25 mouse cellular contexts compared by ENCODE assay signal in genomic region chr10:95945086-95945485, GRCm38 (mm10).
"Had no signal": no experiment of that assay in that cellular context is flagged by ENCODE, and none has a peak within 500 bp of the region (broad histone marks: within the 10 kb centered on the region; RNA-seq: fewer than 3 reads in every experiment).

No protein-coding gene starts in this region.

- H3K4me2 ChIP-seq: heart, embryonic 11.5 days; heart, embryonic 13.5 days; heart, embryonic 15.5 days; hindbrain, embryonic 13.5 days; hindbrain, embryonic 15.5 days; intestine, embryonic 15.5 days; limb, embryonic 13.5 days; limb, embryonic 15.5 days; liver, embryonic 12.5 days had no signal

- H3K27me3 ChIP-seq: heart, embryonic 13.5 days; heart, embryonic 15.5 days; hindbrain, embryonic 13.5 days; hindbrain, embryonic 15.5 days; intestine, embryonic 15.5 days; limb, embryonic 13.5 days; limb, embryonic 15.5 days; liver, embryonic 12.5 days had no signal

- DNase-seq: gastrocnemius, adult 2 months; gastrocnemius, postnatal 14 days; gastrocnemius, postnatal 36 days; heart, adult 18-20 months; heart, postnatal 14 days; heart, postnatal 36 days; kidney, adult 18-20 months; kidney, adult 8-10 months; kidney, postnatal 14 days; kidney, postnatal 36 days; layer of hippocampus, adult 9-11 months; layer of hippocampus, postnatal 36 days; left cerebral cortex, postnatal 4 days had no signal

- H3K4me3 ChIP-seq: gastrocnemius, adult 2 months; heart, embryonic 13.5 days; heart, embryonic 15.5 days; hindbrain, embryonic 13.5 days; hindbrain, embryonic 15.5 days; intestine, embryonic 15.5 days; limb, embryonic 13.5 days; limb, embryonic 15.5 days; liver, embryonic 12.5 days had no signal

- H3K9me3 ChIP-seq: heart, embryonic 13.5 days; heart, embryonic 15.5 days; hindbrain, embryonic 13.5 days; hindbrain, embryonic 15.5 days; intestine, embryonic 15.5 days; limb, embryonic 13.5 days; limb, embryonic 15.5 days; liver, embryonic 12.5 days had no signal

- ATAC-seq: inflammation-experienced regulatory T-cells, adult 6 months; intestine, embryonic 15.5 days; intestine, postnatal 0 days; liver, embryonic 12.5 days had no signal

- H3K9ac ChIP-seq: heart, embryonic 13.5 days; heart, embryonic 15.5 days; hindbrain, embryonic 13.5 days; hindbrain, embryonic 15.5 days; intestine, embryonic 15.5 days; limb, embryonic 13.5 days; limb, embryonic 15.5 days; liver, embryonic 12.5 days; liver, embryonic 14.5 days had no signal

- H3K27ac ChIP-seq: gastrocnemius, adult 2 months; heart, embryonic 13.5 days; heart, embryonic 15.5 days; hindbrain, embryonic 13.5 days; hindbrain, embryonic 15.5 days; intestine, embryonic 15.5 days; limb, embryonic 13.5 days; limb, embryonic 15.5 days; liver, embryonic 12.5 days; liver, embryonic 14.5 days had no signal

- H3K36me3 ChIP-seq: heart, embryonic 15.5 days; hindbrain, embryonic 13.5 days; hindbrain, embryonic 15.5 days; intestine, embryonic 15.5 days; limb, embryonic 13.5 days; limb, embryonic 15.5 days had no signal
